Mouse (Mus musculus) T-cell, adult 66 days (primary cell): ENCODE results near the gene Glb1l. TPM values are rescaled to one million over a fixed set of nuclear protein-coding genes. Genes with fewer than 3 reads are reported as not detected.

Experiments
- total RNA-seq, 2 experiments: library from RNA; stranded (reverse); gene quantifications; 3 replicates in 1 of 2; 4 replicates in 1 of 2; pipeline ENCODE4 v1.2.4; 2023

Glb1l gene
- total RNA-seq: 10 to 100 TPM in 1 of 2 experiments, 1 to 10 TPM in 1; 5.7 to 10.9 TPM

GRCm38 (mm10) chr1:75210136-75211087, at the start of gene Glb1l, which contains the start of gene Stk16:
Gene Glb1l (minus strand): TSS chr1:75210813.
Gene Stk16 (plus strand): TSS chr1:75210838.

GRCm38 (mm10) chr1:75236117-75237050, 25.8 kb upstream of the Glb1l start, which contains the start of gene Dnajb2:
Gene Dnajb2 (plus strand): TSS chr1:75236406.

GRCm38 (mm10) chr1:75231664-75232152, 21.1 kb upstream of the Glb1l start, which contains the start of gene A630095N17Rik:
Gene A630095N17Rik (minus strand): TSS chr1:75232102.

GRCm38 (mm10) chr1:75219531-75219930, 8.9 kb upstream of the Glb1l start, which contains the start of gene Tuba4a:
Gene Tuba4a (minus strand): TSS chr1:75219865.

GRCm38 (mm10) chr1:75191622-75192402, 18.8 kb downstream of the Glb1l start, which contains the start of the genes Ankzf1 and Atg9a:
Gene Ankzf1 (plus strand): TSS chr1:75192151.
Gene Atg9a (minus strand): TSS chr1:75192196.

GRCm38 (mm10) chr1:75180105-75180590, 30.5 kb downstream of the Glb1l start, which contains the start of gene Abcb6:
Gene Abcb6 (minus strand): TSS chr1:75180392.

GRCm38 (mm10) chr1:75168472-75169464, 41.8 kb downstream of the Glb1l start, which contains the start of gene Zfand2b:
Gene Zfand2b (plus strand): TSS chr1:75168646.

Other genes with a start within 250 kb of the Glb1l start
- gene Nhej1, start 85.6 kb downstream of the Glb1l start, total RNA-seq: 1 to 10 TPM; 3.6 to 4.3 TPM
- gene Slc23a3, start 76.9 kb downstream of the Glb1l start, total RNA-seq: 1 to 10 TPM; 3.7 to 6.2 TPM
- 100 to 1,000 TPM; 118 to 134 TPM for gene Cnppd1, start 68.1 kb downstream of the Glb1l start, total RNA-seq
- 10 to 100 TPM; 85.6 to 90.8 TPM for gene Retreg2, start 68.0 kb downstream of the Glb1l start, total RNA-seq
- 10 to 100 TPM; 43.9 to 45.9 TPM for gene Zfand2b, start 42.2 kb downstream of the Glb1l start, total RNA-seq
- 1 to 10 TPM; 3.3 to 4.0 TPM for gene Abcb6, start 30.4 kb downstream of the Glb1l start, total RNA-seq
- gene Ankzf1, start 18.7 kb downstream of the Glb1l start, total RNA-seq: 10 to 100 TPM; 27.4 to 33.6 TPM
- gene Atg9a, start 18.6 kb downstream of the Glb1l start, total RNA-seq: 10 to 100 TPM; 36.3 to 39.0 TPM
- 10 to 100 TPM; 83.1 to 89.6 TPM for gene Stk16, start within 50 bp of the Glb1l start, total RNA-seq
- gene Tuba4a, start 9.1 kb upstream of the Glb1l start, total RNA-seq: 100 to 1,000 TPM; 198 to 206 TPM
- not detected for gene A630095N17Rik, start 21.3 kb upstream of the Glb1l start, total RNA-seq
- 10 to 100 TPM; 39.4 to 43.1 TPM for gene Dnajb2, start 25.6 kb upstream of the Glb1l start, total RNA-seq
- under 1 TPM; 0.27 to 0.55 TPM for gene Ptprn, start 53.7 kb upstream of the Glb1l start, total RNA-seq
- not detected for gene Resp18, start 67.6 kb upstream of the Glb1l start, total RNA-seq
- gene Dnpep, start 107.2 kb upstream of the Glb1l start, total RNA-seq: 10 to 100 TPM; 47.0 to 47.1 TPM
- gene Des, start 149.5 kb upstream of the Glb1l start, total RNA-seq: not detected
- 1 to 10 TPM in 1 of 2 experiments, under 1 TPM in 1; 0.56 to 2.0 TPM for gene Speg, start 164.5 kb upstream of the Glb1l start, total RNA-seq
- gene Gmppa, start 225.1 kb upstream of the Glb1l start, total RNA-seq: 10 to 100 TPM; 62.9 to 66.8 TPM
- gene Asic4, start 239.6 kb upstream of the Glb1l start, total RNA-seq: not detected